Mouse (Mus musculus) lung, postnatal 0 days (tissue): ENCODE data around the gene Lrp11.

Experiments used
- CTCF ChIP-seq: IDR thresholded peaks from 2 replicates; pipeline ENCODE4 v1.5.1; 2016; ENCODE audit warnings: antibody characterized with exemption, mild to moderate bottlenecking
- EP300 ChIP-seq: IDR thresholded peaks from 2 replicates; pipeline ENCODE4 v1.6.1; 2016; ENCODE audit warnings: antibody characterized with exemption, mild to moderate bottlenecking, control low read depth

GRCm38 (mm10) chr10:7608611-7609010, 19.0 kb downstream of the Lrp11 start:
- TF ChIP-seq CTCF: no peak
- TF ChIP-seq EP300: no peak
